Mouse (Mus musculus) heart, embryonic 13.5 days (tissue): ENCODE data around the gene Snrnp40. TPM values are rescaled to one million over a fixed set of nuclear protein-coding genes. Genes with fewer than 3 reads are reported as not detected.

Experiments used
- ATAC-seq: fragments of 200-750 bp; cut with Nextera tagmentation; 2 replicates; pipeline ENCODE4 v1.8.0; 2017; ENCODE audit warnings: moderate TSS enrichment; ENCODE audit not compliant: insufficient number of reproducible peaks, low FRiP score, low TSS enrichment; ENCODE audit errors: extremely low read depth
- H3K27ac ChIP-seq: fragments of 300-500 bp; sonication (generic); replicated peaks from 2 replicates; pipeline ENCODE4 v1.5.1; 2015; ENCODE audit warnings: moderate library complexity, mild to moderate bottlenecking, inconsistent platforms
- H3K27me3 ChIP-seq: fragments of 300-500 bp; sonication (generic); replicated peaks from 2 replicates; pipeline ENCODE4 v1.6.1; 2015; ENCODE audit warnings: mild to moderate bottlenecking, inconsistent platforms
- H3K36me3 ChIP-seq: fragments of 300-500 bp; sonication (generic); 2 replicates; pipeline ENCODE4 v1.6.1; 2015; ENCODE audit warnings: mild to moderate bottlenecking, inconsistent platforms
- H3K4me1 ChIP-seq: fragments of 300-500 bp; sonication (generic); 2 replicates; pipeline ENCODE4 v1.6.1; 2015; ENCODE audit warnings: inconsistent platforms
- H3K4me2 ChIP-seq: fragments of 300-500 bp; sonication (generic); 2 replicates; pipeline ENCODE4 v1.6.1; 2015; ENCODE audit warnings: inconsistent platforms, mild to moderate bottlenecking, moderate library complexity
- H3K4me3 ChIP-seq: fragments of 300-500 bp; sonication (generic); 2 replicates; pipeline ENCODE4 v1.5.1; 2015; ENCODE audit warnings: moderate library complexity, mild to moderate bottlenecking, inconsistent platforms
- H3K9ac ChIP-seq: fragments of 300-500 bp; sonication (generic); 2 replicates; pipeline ENCODE4 v1.6.1; 2015; ENCODE audit warnings: inconsistent platforms, mild to moderate bottlenecking, moderate library complexity
- H3K9me3 ChIP-seq: fragments of 300-500 bp; sonication (generic); 2 replicates; pipeline ENCODE4 v1.6.1; 2016; ENCODE audit warnings: inconsistent platforms
- WGBS: fragments of 180-500 bp; shearing (Covaris S2); methylation state at CpG from one replicate; pipeline ENCODE4 v1.1.7; 2015; ENCODE audit warnings: mixed read lengths; 5-methylcytosine and 5-hydroxymethylcytosine counted together
- polyA plus RNA-seq: library from polyadenylated mRNA; unstranded; fragments of >200 nt; fragmentation: Nextera tagmentation; extraction: Ambion mirVana; gene quantifications from 2 replicates; pipeline ENCODE4 v1.2.1, GENCODE M21; 2015

The Snrnp40 gene
- polyA plus RNA-seq = 82.6 and 84.8 TPM in 2 replicates

DNA sequence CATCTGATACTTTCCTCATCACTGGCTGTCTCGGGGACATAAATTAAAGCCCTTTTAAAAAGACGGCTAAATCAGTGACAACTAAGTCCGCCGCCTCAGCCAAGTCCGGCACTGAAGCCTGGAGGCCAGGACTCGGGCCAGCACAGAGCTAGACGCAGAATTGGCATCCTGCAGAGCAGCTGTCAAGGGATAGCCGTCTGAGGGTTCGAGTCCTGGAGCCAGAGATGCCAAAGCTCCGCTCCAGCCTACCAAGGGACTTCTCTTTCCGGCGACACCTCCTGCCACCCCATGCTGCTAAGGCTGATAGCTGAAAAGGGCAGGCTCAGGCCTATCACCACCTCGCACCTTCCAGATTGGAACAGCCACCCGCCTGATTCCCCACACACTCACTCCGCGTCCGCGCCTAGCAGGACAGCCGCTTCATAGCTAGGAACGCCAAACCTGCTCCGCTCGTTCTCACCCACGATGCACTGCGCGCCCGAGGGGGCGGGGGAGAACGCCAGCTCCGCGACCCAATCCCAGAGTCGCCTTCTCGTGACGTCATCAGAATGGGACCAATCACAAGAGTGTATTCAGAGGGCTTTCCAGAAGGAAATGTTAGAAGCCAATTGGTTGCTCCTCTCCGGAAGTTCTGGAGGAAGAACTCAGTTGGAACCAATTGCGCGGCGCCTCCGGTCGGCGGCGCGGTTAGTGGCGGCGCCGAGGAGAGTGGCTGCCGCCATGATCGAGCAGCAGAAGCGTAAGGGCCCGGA lies at the start of gene Snrnp40, which contains the start of gene Zcchc17:
Gene Snrnp40, plus strand, starts transcription at position 647 of the 752 bp plus-strand sequence.
Gene Zcchc17, minus strand, starts transcription at position 458 of the 752 bp plus-strand sequence.
- peak; percentile 99 for ATAC-seq
- Histone ChIP-seq H3K9me3 (no peaks in the 10 kb centered on the region), H3K4me3 (peak within 1 kb of the TSS; percentile 92), H3K4me2 (peak within 1 kb of the TSS; percentile 83), H3K27me3 (no peaks in the 10 kb centered on the region), H3K4me1 (peaks cover 21% of the 10 kb centered on the region), H3K36me3 (peaks cover 33% of the 10 kb centered on the region), H3K9ac (peak within 1 kb of the TSS; percentile 97), H3K27ac (peak within 1 kb of the TSS; percentile 86)
- under 1% methylated on average over 49 of the region's 49 CpGs for WGBS

GRCm38 (mm10) chr4:130312526-130312925 lies 47.4 kb upstream of the Snrnp40 start:
- H3K9ac ChIP-seq = no peak overlapping the region
- ATAC-seq = no peak
- peaks cover 26% of the 10 kb centered on the region for H3K27me3 ChIP-seq
- no peaks in the 10 kb centered on the region for H3K9me3 ChIP-seq
- peaks cover 92% of the 10 kb centered on the region for H3K4me1 ChIP-seq
- peaks cover 56% of the 10 kb centered on the region for H3K36me3 ChIP-seq
- peak overlapping the region; percentile 40; the same call in 1 of the 2 replicates for H3K27ac ChIP-seq
- H3K4me2 ChIP-seq = 0 out of 2 replicates have a peak overlapping the region, but pooled peaks have one; percentile 80
- 49% methylated on average over 3 of the region's 3 CpGs for WGBS
- H3K4me3 ChIP-seq = no peak overlapping the region

- no peak overlapping the region for H3K27ac ChIP-seq
- H3K36me3 ChIP-seq = peaks cover 63% of the 10 kb centered on the region
- ATAC-seq = no peak
- no peak overlapping the region for H3K9ac ChIP-seq
- H3K9me3 ChIP-seq = no peaks in the 10 kb centered on the region
- H3K4me2 ChIP-seq = no peak overlapping the region
- 83% methylated on average over 4 of the region's 4 CpGs for WGBS
- H3K27me3 ChIP-seq = peaks cover 21% of the 10 kb centered on the region
- H3K4me1 ChIP-seq = peaks cover 92% of the 10 kb centered on the region
- no peak overlapping the region for H3K4me3 ChIP-seq
These were observed 46.4 kb upstream of the Snrnp40 start for GRCm38 (mm10) chr4:130313552-130313951.

GRCm38 (mm10) chr4:130315771-130316527 lies 44.0 kb upstream of the Snrnp40 start:
- Histone ChIP-seq H3K9ac (peak overlapping the region; percentile 68), H3K9me3 (no peaks in the 10 kb centered on the region), H3K27ac (peak overlapping the region; percentile 91), H3K4me2 (no peak overlapping the region), H3K4me1 (peaks cover 81% of the 10 kb centered on the region), H3K27me3 (no peaks in the 10 kb centered on the region; the same call in 1 of the 2 replicates), H3K4me3 (no peak overlapping the region), H3K36me3 (peaks cover 81% of the 10 kb centered on the region)
- 47% methylated on average over 13 of the region's 13 CpGs for WGBS
- ATAC-seq = no peak

- Histone ChIP-seq H3K4me1 (peaks cover 78% of the 10 kb centered on the region), H3K27me3 (no peaks in the 10 kb centered on the region), H3K9me3 (no peaks in the 10 kb centered on the region), H3K9ac (peak overlapping the region; percentile 68), H3K4me3 (no peak overlapping the region), H3K4me2 (no peak overlapping the region), H3K27ac (peak overlapping the region; percentile 91), H3K36me3 (peaks cover 84% of the 10 kb centered on the region)
- WGBS = 59% methylated on average over 10 of the region's 10 CpGs
- no peak for ATAC-seq
These were observed 43.2 kb upstream of the Snrnp40 start for GRCm38 (mm10) chr4:130316691-130317090.

DNA sequence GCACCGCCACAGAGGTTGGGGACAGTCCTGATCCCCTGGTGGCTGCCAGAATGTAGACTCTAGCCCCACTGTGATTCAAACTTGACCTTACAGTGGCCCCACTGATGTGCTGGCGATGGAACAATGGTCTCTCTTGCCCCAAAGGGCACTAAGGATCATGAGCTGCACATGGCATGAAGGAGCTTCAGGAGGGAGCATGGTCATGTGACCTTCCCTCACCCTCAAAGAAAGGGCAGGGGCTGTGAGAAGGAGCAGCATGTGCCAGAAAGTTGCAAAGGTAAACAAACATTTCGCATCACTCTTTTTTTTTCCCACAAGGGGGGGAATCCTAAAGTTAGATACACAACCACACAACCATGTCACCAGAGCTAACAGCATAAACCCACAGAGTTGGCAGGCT lies 41.8 kb upstream of the Snrnp40 start:
- peaks cover 85% of the 10 kb centered on the region for H3K36me3 ChIP-seq
- no peak overlapping the region for H3K4me2 ChIP-seq
- H3K4me1 ChIP-seq = peaks cover 80% of the 10 kb centered on the region
- ATAC-seq = no peak
- 77% methylated on average over 3 of the region's 3 CpGs for WGBS
- H3K9ac ChIP-seq = peak overlapping the region; percentile 47; the same call in 1 of the 2 replicates
- H3K27me3 ChIP-seq = no peaks in the 10 kb centered on the region
- H3K4me3 ChIP-seq = no peak overlapping the region
- H3K27ac ChIP-seq = peak overlapping the region; percentile 61
- no peaks in the 10 kb centered on the region for H3K9me3 ChIP-seq

DNA sequence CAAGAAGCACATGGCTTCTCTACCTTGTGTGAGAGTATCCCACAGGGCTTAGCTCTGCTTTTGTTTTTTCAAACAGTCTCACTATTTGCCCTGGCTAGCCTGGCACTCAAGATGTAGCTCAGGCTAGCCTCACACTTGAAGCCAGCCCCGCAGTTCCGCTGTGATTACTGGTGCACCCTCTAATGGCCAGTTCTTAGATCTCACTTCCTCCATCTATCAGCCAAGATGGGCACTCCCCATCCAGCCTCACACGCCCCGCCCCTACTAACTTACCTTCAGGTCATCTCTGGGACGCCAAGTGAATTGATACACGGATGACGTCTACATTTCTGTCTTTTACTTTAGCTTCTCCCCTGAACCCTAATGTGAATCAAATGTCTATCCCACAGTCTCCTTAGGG lies 40.4 kb upstream of the Snrnp40 start:
- Histone ChIP-seq H3K27ac (no peak overlapping the region), H3K36me3 (peaks cover 76% of the 10 kb centered on the region), H3K27me3 (no peaks in the 10 kb centered on the region), H3K4me3 (no peak overlapping the region), H3K4me2 (no peak overlapping the region), H3K9ac (no peak overlapping the region), H3K4me1 (peaks cover 81% of the 10 kb centered on the region), H3K9me3 (no peaks in the 10 kb centered on the region)
- WGBS = 80% methylated on average over 7 of the region's 7 CpGs
- no peak for ATAC-seq

- Histone ChIP-seq H3K4me2 (no peak overlapping the region), H3K27ac (peak overlapping the region; percentile 92), H3K9me3 (no peaks in the 10 kb centered on the region), H3K9ac (peak overlapping the region; percentile 19; the same call in 1 of the 2 replicates), H3K27me3 (no peaks in the 10 kb centered on the region), H3K4me3 (no peak overlapping the region), H3K36me3 (peaks cover 76% of the 10 kb centered on the region), H3K4me1 (peaks cover 63% of the 10 kb centered on the region)
- ATAC-seq = no peak
- WGBS = 75% methylated on average over 7 of the region's 7 CpGs
These were observed 38.3 kb upstream of the Snrnp40 start for GRCm38 (mm10) chr4:130321640-130322039.

DNA sequence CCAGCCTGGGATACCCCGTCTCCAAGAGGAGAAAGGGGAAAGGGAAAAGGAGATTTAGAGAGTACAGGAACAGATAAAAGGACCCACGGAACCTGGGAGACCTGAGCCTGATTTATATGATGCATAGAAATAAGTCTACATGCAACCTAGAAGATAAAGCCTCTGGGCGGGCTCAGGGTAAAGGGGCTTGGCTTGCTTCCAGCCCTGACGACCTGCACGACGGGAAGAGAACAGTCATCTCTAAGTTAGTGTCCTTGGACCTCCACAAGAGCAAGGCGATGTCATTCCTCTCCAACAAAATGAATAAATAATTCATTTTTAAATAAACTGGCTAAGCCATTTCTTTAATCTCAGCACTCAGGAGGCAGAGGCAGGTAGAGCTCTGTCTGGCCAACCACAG lies 37.4 kb upstream of the Snrnp40 start:
- Histone ChIP-seq H3K27ac (peak overlapping the region; percentile 92), H3K36me3 (peaks cover 76% of the 10 kb centered on the region), H3K4me3 (no peak overlapping the region), H3K9ac (no peak overlapping the region), H3K4me2 (no peak overlapping the region), H3K9me3 (no peaks in the 10 kb centered on the region), H3K4me1 (peaks cover 55% of the 10 kb centered on the region), H3K27me3 (no peaks in the 10 kb centered on the region)
- 67% methylated on average over 7 of the region's 7 CpGs for WGBS
- ATAC-seq = no peak

DNA sequence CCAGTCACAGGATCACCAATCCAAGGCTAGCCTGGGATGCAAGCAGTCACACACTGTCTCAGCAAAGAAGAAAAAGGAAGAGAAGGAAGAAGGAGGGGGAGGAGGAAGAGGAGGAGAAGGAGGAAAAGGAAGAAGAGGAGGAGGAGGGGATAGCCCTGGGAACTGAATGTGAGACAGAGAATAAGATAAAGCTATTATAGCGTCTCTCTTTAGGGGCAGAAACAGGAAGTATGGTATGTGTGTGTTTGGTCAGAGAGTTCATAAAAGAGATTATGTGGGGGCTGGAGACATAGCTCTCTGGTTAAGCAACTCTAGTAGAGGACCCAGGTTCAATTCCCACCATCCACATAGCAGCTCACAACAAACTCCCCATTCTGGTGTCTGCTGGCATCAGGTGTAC lies 36.8 kb upstream of the Snrnp40 start:
- Histone ChIP-seq H3K27ac (peak overlapping the region; percentile 92), H3K9ac (peak overlapping the region; percentile 65; the same call in 1 of the 2 replicates), H3K4me1 (peaks cover 49% of the 10 kb centered on the region), H3K27me3 (no peaks in the 10 kb centered on the region), H3K9me3 (no peaks in the 10 kb centered on the region), H3K4me2 (peak overlapping the region; percentile 33; the same call in 1 of the 2 replicates), H3K4me3 (no peak overlapping the region), H3K36me3 (peaks cover 78% of the 10 kb centered on the region)
- ATAC-seq = no peak
- 26% methylated on average over 1 of the region's 1 CpGs for WGBS

DNA sequence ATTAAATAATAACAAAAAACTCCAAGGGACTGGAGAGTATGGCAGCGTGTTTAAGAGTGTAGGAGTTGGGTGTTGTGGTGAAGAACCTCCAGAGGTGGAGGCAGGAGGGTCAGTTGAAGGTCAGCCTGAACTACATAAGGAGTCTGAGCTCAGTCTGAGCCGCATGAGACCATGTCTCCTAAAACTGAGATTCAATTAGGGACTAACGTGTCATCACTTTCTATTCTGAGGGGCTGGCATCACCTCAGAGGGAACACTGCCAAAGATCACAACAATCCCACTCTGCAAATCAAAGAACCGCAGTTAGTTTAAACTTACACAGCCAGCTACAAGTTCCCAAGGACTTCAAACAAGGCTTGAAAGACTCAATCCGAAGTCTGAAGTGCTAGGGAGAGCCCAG lies 36.3 kb upstream of the Snrnp40 start:
- no peak overlapping the region for H3K4me3 ChIP-seq
- H3K9me3 ChIP-seq = no peaks in the 10 kb centered on the region
- peak overlapping the region; percentile 92 for H3K27ac ChIP-seq
- H3K4me2 ChIP-seq = peak overlapping the region; percentile 33; the same call in 1 of the 2 replicates
- ATAC-seq = peak; percentile 57; the same call in 1 of the 2 replicates
- WGBS = 24% methylated on average over 5 of the region's 5 CpGs
- peak overlapping the region; percentile 65 for H3K9ac ChIP-seq
- H3K27me3 ChIP-seq = no peaks in the 10 kb centered on the region
- H3K4me1 ChIP-seq = peaks cover 44% of the 10 kb centered on the region
- peaks cover 81% of the 10 kb centered on the region for H3K36me3 ChIP-seq
